In the genomic region with DNA sequence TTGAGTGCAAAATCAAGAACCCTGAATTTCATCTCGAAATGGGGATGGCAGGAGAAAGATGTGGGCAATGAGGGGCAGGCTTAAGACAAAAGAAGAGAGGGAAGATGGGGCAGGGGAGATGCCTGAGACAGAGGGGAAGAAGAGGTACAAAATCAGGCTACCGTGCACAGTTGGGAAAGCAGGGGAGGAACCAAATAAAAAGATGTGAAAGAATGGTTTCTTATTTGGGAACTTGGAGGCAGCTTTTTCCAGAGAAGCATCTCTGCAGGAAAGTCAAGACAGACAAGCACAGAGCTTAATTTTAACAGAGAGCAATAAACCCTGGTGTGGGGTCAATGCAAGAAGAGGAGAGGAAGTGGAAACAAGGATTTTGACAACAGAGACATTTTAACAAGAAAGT, we compare ENCODE assay signal across 19 mouse cellular contexts. TPM values are rescaled to one million over a fixed set of nuclear protein-coding genes. Genes with fewer than 3 reads are reported as not detected.
A peak's percentile ranks its signal among the peaks of the same experiment; 100 is the strongest.
DNase-seq lines count a peak whose midpoint lies in the region; ATAC-seq and TF ChIP-seq lines count a peak whose summit lies in the region.
"Had no signal": no experiment of that assay in that cellular context is flagged by ENCODE, and none has a peak within 500 bp of the region (broad histone marks: within the 10 kb centered on the region; RNA-seq: fewer than 3 reads in every experiment).

No protein-coding gene starts in this region.

- H3K27ac ChIP-seq in left cerebral cortex, adult 2 months = peak overlapping the region; percentile 53; the same call in 1 of the 2 replicates
- H3K27ac ChIP-seq in cortical plate, adult 2 months (ENCODE audit: insufficient read depth, low read length) = peak overlapping the region; percentile 80; the same call in 1 of the 2 replicates
- H3K27ac ChIP-seq in forebrain, embryonic 15.5 days (replicated peaks) = no peak overlapping the region
- H3K27ac ChIP-seq in forebrain, embryonic 10.5 days = no peak overlapping the region
- H3K27ac ChIP-seq: embryonic facial prominence, embryonic 13.5 days; embryonic facial prominence, embryonic 15.5 days; forebrain, embryonic 13.5 days had no signal

- ATAC-seq in forebrain, embryonic 15.5 days (replicated peaks) = no peak
- ATAC-seq: forebrain, embryonic 13.5 days; forebrain, embryonic 16.5 days had no signal

- WGBS in forebrain, embryonic 15.5 days = 77% methylated on average over 2 of the region's 2 CpGs
- 80% methylated on average over 2 of the region's 2 CpGs for WGBS in forebrain, embryonic 10.5 days

- no peak overlapping the region for H3K4me3 ChIP-seq in left cerebral cortex, adult 2 months
- H3K4me3 ChIP-seq in cortical plate, adult 2 months (ENCODE audit: insufficient read depth, low read length) = no peak overlapping the region
- no peak overlapping the region for H3K4me3 ChIP-seq in forebrain, embryonic 15.5 days
- H3K4me3 ChIP-seq in forebrain, embryonic 10.5 days = no peak overlapping the region
- H3K4me3 ChIP-seq: embryonic facial prominence, embryonic 13.5 days; embryonic facial prominence, embryonic 15.5 days; erythroblast, embryonic 14.5 days; forebrain, embryonic 13.5 days had no signal

- no peaks in the 10 kb centered on the region for H3K27me3 ChIP-seq in forebrain, embryonic 15.5 days
- H3K27me3 ChIP-seq in forebrain, embryonic 10.5 days (ENCODE audit: poor library complexity, severe bottlenecking) = no peaks in the 10 kb centered on the region
- H3K27me3 ChIP-seq: embryonic facial prominence, embryonic 13.5 days; embryonic facial prominence, embryonic 15.5 days; forebrain, embryonic 13.5 days had no signal

- no peak overlapping the region for H3K9ac ChIP-seq in forebrain, embryonic 15.5 days (replicated peaks)
- H3K9ac ChIP-seq: embryonic facial prominence, embryonic 13.5 days; embryonic facial prominence, embryonic 15.5 days; forebrain, embryonic 13.5 days had no signal

- intact Hi-C loops in left cerebral cortex, adult 2 months (cut with DNase I) = loop anchor here (1.0 to 10.0 kb wide), 5 partner anchors 76 to 249 kb away; a partner anchor contains a TSS

- no peak for DNase-seq in left cerebral cortex, adult 2 months (ENCODE audit: extremely low spot score in 1 of 2, low spot score in 2 of 2)
- DNase-seq in left cerebral cortex, adult 9 months (ENCODE audit: low spot score in 2 of 2) = no peak
- DNase-seq in forebrain, embryonic 10.5 days (ENCODE audit: extremely low spot score, low spot score) = no peak
- DNase-seq: adrenal gland, adult 2 months; adrenal gland, postnatal 10 days; adrenal gland, postnatal 25 days; cerebellum, adult 11-12 months; cerebellum, adult 2 months; cerebellum, adult 9-10 months; cerebellum, postnatal 10 days; cerebellum, postnatal 25 days; embryo, embryonic 11 days had no signal

- peaks cover 3% of the 10 kb centered on the region; the same call in 1 of the 2 replicates for H3K4me1 ChIP-seq in cortical plate, adult 2 months (ENCODE audit: control insufficient read depth, insufficient read depth, low read length)
- no peaks in the 10 kb centered on the region for H3K4me1 ChIP-seq in forebrain, embryonic 15.5 days
- H3K4me1 ChIP-seq in forebrain, embryonic 10.5 days = no peaks in the 10 kb centered on the region
- H3K4me1 ChIP-seq: embryonic facial prominence, embryonic 13.5 days; embryonic facial prominence, embryonic 15.5 days; forebrain, embryonic 13.5 days had no signal

- TF ChIP-seq POLR2A in cortical plate, adult 2 months (IDR thresholded peaks at IDR 0.05; ENCODE audit: extremely low read depth, insufficient read depth, low read length) = no peak

- no peak for TF ChIP-seq CTCF in left cerebral cortex, adult 2 months (IDR thresholded peaks at IDR 0.05)
- TF ChIP-seq CTCF in cortical plate, adult 2 months (IDR thresholded peaks at IDR 0.05; ENCODE audit: extremely low read depth, insufficient read depth, low read length) = no peak

- H3K36me3 ChIP-seq in forebrain, embryonic 15.5 days = no peaks in the 10 kb centered on the region
- H3K36me3 ChIP-seq in forebrain, embryonic 10.5 days (replicated peaks) = no peaks in the 10 kb centered on the region
- H3K36me3 ChIP-seq: embryonic facial prominence, embryonic 13.5 days; embryonic facial prominence, embryonic 15.5 days had no signal

- H3K9me3 ChIP-seq in forebrain, embryonic 15.5 days = no peaks in the 10 kb centered on the region
- H3K9me3 ChIP-seq in forebrain, embryonic 10.5 days = no peaks in the 10 kb centered on the region
- H3K9me3 ChIP-seq: embryonic facial prominence, embryonic 13.5 days; embryonic facial prominence, embryonic 15.5 days; forebrain, embryonic 13.5 days had no signal

- no peak overlapping the region for H3K4me2 ChIP-seq in forebrain, embryonic 15.5 days (replicated peaks)
- H3K4me2 ChIP-seq: embryonic facial prominence, embryonic 13.5 days; embryonic facial prominence, embryonic 15.5 days; forebrain, embryonic 13.5 days had no signal

RNA-seq across cellular contexts. Expression of a gene that starts 27.2 kb away (rescaled TPM):
- total RNA-seq in left cerebral cortex, adult 2 months (2021) = 10 to 100 TPM; 12.4 to 18.6 TPM
- 10.6 and 10.9 TPM in 2 replicates for polyA plus RNA-seq in cortical plate, adult 2 months (2012; rRNA removed)
- 1.6 and 2.4 TPM in 2 replicates for polyA plus RNA-seq in forebrain, embryonic 15.5 days (2015; fragmentation: Nextera tagmentation; extraction: Ambion mirVana)
- 3.1 and 3.8 TPM in 2 replicates for polyA plus RNA-seq in forebrain, embryonic 10.5 days (2016; fragmentation: Nextera tagmentation; extraction: Ambion mirVana)

Comparison
In these comparisons a context has a peak if more than half of its experiments do, and no peak if none do; other contexts are left out.
1. H3K27ac ChIP-seq: peak in left cerebral cortex, adult 2 months (single experiment) and cortical plate, adult 2 months (single experiment); none in forebrain, embryonic 15.5 days (single experiment) and forebrain, embryonic 10.5 days (single experiment).